Mouse (Mus musculus): ENCODE data around the gene Rab43.

DNA sequence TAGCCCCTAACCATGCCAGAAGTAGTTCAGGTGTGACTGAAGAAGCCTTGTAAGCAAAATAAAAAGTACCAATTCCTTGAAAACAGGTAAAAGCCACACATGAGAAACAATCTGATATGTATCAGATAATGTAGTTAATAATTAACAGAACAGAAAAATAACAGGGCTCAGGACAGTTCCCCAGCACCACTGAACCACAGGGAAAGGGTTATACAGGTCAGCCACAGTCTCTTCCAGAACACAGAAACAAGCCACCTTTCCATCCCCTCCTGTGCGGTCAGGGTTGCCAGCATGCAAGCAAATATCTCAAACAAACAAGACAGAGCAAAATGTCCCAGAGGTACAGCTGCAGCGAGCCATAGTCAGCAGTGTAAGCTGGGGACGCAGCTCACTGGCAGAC is 52.6 kb downstream of the Rab43 start:
- TF ChIP-seq POLR2A (IDR thresholded peaks at IDR 0.05; ENCODE audit: low read depth, low read length) (no peak), CTCF (IDR thresholded peaks at IDR 0.05; ENCODE audit: borderline replicate concordance, insufficient read depth, low read length) (no peak)

All from embryonic fibroblast, embryonic 13.5 days (primary cell).